Mouse (Mus musculus): Measurements from ENCODE around the gene Cadm1.

The Cadm1 gene

GRCm38 (mm10) chr9:47529602-47530450 lies at the start of gene Cadm1:
Gene Cadm1 (plus strand): TSS chr9:47530173.
- DNase-seq: peak; percentile 99

GRCm38 (mm10) chr9:47484506-47484905 lies 45.5 kb upstream of the Cadm1 start:
- DNase-seq: no peak

DNA sequence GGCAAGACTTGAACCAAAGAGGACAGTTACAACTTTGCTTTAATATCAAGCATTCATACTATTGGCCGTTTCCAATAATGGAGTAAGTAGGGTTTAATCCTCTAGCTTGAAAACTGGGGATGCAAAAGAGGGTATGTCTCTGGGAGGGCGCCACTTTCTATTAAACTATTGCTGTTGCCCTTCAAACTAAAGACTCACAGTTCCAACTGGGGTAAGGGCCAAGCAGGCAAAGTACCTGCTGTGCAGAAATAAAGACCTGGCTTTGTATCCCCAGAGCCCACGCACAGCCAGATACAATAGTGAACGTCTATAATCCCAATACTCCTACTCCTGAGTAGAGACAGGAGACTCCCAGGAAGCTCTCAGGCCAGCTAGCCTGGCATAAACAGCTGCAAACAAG lies 44.8 kb upstream of the Cadm1 start:
- no peak for DNase-seq

GRCm38 (mm10) chr9:47499761-47500160 lies 30.2 kb upstream of the Cadm1 start:
- peak; percentile 45 for DNase-seq

GRCm38 (mm10) chr9:47505956-47506355 lies 24.0 kb upstream of the Cadm1 start:
- DNase-seq: no peak

- DNase-seq: no peak
These were observed 23.1 kb upstream of the Cadm1 start for GRCm38 (mm10) chr9:47506876-47507275.

DNA sequence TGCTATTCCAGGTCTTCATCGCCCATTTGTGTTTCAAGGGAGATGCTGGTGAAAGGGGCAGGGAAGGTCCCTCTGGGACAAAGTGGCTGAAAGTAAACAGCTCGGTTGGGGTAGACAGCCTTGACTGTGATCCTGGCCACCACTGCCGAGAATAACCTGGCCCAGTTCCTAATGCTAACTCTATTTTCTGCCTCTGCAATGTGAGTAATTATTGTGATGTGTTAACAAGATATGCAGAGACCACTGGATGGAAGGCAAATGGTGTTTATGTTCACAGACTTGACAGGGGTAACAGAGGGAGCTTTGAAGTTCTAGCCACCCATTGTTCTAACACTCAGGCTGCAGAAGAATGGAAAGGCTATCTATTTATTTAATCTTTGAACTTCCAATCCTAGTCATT lies 21.9 kb upstream of the Cadm1 start:
- DNase-seq: no peak

- no peak for DNase-seq
These were observed 17.5 kb upstream of the Cadm1 start for GRCm38 (mm10) chr9:47512521-47512920.

- no peak for DNase-seq
These were observed 15.7 kb upstream of the Cadm1 start for GRCm38 (mm10) chr9:47514318-47514717.

GRCm38 (mm10) chr9:47516238-47516637 lies 13.7 kb upstream of the Cadm1 start:
- no peak for DNase-seq

DNA sequence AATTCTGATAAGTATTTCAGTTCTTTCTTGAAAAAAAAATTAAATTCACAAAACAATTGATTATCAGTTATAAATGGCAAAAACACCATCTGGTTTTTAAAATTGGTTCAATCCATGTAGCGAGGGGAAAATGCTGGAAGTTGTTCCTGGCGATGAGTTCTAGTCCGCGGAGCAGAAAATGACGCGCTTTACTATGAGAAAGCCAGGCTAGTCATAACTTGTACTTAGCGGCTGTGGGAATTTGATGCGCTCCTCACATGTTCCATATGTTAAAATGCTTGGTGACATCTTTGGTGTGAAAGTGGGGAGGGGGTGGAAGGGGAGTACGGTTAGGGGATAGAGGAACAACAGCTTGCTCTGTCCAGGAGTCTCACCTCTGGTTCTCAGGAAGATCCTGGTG lies 2.7 kb upstream of the Cadm1 start:
- DNase-seq: no peak

DNA sequence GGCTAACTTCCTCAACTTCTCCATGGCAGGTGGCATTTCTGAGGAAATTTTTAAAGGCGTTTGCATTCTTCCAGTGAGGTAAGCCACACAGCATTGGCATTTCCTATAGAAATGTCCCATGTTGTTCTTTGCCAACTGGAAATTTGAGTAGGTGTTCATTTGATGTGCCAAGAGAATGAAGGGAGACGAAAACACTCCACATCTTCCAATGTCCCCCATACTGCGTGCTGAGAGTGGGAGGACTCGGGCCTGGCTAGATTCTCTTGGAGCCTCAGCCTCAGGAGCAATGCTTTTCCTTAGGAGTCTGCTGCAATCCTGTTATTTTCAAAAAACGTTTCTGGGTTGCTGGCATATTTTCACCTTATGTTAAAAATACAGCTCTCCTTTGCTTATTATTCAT lies 2.2 kb upstream of the Cadm1 start:
- no peak for DNase-seq

GRCm38 (mm10) chr9:47529182-47529581 lies 791 bp upstream of the Cadm1 start:
- no peak for DNase-seq

DNA sequence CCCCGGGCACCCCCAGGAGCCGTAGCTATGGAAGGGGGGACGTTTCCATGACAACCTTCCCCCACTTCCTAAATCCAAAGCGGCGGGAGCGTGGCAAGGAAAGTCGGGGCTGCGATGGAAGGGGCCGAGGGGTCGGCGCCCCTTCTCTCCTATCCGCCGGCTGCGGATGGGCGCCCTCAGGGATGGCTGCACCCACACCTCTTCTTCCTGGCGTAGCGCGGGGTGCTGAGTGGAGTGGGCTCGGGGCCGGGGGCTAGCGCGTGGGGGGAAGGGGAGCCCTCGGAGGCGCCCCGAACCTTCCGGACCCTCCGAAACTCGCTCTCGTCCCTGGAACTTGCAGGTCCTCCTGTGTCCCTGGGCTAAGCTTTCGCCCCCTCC lies 560 bp downstream of the Cadm1 start:
- no peak for DNase-seq

DNA sequence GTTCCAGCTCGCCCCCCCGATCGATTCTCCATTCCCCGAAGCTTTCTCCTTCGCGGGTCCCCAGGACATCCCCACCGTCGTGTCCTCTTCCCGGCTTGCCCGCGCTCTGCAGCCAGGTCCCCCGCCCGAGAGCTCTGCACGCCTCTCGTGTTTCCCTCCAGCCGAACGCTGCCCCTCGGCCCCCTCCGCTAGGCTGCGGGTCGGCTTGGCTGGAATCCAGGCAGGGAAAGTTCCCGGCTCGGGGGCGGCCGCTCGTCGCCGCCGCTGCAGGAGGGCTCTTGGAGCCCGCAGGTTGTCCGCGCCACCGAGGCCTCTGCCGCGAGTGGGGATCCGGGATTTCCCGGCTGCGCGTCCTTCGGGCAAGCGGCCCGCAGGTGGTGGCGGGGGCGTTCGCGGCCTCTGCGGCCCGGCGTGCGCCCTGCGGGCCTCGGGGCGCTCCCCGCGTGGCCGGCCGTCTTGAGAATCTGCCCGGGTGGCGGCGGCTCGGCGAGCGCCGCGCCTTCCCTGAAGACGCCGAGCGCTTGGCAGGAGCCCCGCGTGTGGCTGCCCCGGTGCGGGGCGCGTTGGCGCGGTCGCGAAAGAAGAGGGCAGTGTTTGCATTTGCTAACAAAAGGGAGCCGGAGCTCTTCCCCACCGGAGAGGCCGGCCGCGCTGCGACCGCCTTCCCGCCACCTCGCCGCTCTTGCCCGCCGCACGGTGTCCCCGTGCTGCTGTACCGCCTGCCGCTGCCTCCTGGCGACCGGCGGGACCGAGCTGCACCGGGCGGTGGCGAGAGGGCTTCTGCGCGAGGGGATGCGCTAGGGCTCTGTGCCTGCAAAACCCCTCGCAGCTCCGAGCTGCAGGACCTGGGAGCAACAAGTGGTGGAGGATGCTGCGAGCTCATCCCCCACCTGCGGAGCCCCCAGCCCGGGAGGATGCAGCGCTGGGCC lies 1.2 kb downstream of the Cadm1 start:
- DNase-seq: peak; percentile 86

DNA sequence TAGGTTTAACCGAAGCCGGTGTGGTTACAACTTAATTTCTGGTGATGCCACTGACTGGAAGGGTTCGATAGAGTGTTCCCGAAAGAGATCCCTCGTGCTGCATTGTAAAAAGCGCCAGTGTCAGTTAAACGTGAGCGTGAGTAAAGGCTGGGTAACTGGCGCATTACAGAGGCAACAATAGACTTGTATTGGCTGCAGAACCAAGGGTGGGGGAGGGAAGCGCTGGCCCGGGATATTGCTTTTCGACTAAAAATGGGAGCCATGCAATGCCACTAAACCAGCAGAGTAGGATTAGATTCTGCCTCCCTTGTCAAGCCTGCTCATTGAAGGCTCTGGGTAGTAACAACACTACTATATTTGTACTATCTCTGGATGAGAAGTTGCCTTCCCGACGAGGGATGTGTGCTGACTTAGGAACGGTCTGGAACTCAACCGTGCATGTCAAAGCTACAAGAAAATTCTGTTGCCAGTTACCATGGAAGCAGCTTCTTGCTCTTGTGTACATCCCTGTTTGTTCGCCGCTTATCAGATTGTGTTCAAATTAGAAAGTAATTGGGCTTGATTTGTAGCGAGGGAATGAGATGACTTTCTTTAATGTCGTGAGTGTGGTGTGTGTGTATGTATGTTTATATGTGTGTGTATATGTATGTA lies 2.4 kb downstream of the Cadm1 start:
- DNase-seq: peak; percentile 47

- DNase-seq: no peak
These were observed 3.5 kb downstream of the Cadm1 start for GRCm38 (mm10) chr9:47533461-47533860.

DNA sequence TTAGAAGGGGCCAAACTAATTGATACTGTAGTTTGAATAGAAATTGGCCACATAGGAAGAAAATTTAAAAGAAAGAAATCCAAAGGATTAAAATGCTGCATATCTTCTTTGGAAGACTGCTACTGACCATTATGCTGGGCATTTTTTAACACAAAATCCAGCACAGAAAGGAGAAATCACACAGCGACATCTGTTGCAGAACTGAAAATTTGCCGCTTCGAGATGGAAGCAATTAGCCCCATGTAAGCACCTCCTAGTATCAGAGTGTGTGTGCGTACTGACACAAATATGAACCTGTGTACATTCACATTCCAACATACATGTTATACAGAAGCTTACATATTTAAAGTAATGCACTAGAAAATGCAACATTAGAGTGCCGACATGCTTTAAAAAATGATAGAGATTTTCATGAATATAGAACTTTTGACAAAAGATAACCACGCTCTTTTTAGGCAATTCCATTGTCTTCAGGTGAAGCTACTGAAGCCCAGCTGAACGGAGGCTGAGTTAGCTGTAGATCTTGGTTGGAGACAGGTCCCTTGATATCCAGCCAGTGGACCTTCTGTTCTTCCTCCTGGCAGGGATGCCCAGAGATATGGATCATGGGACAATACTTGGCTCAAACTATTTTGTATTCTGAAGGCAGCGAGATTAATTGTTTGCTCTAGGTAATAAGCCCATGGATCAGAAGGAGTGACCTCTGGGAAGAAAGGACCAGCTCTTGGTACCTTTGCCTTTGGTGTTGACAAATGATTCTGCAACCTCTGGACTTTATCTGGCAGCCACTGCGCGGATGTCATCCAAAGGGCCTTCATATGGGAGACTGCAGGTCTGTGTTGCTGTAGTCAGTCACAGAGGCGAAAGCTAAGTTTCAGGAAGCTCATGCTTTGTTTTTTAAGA lies 4.9 kb downstream of the Cadm1 start:
- peak; percentile 52 for DNase-seq

DNA sequence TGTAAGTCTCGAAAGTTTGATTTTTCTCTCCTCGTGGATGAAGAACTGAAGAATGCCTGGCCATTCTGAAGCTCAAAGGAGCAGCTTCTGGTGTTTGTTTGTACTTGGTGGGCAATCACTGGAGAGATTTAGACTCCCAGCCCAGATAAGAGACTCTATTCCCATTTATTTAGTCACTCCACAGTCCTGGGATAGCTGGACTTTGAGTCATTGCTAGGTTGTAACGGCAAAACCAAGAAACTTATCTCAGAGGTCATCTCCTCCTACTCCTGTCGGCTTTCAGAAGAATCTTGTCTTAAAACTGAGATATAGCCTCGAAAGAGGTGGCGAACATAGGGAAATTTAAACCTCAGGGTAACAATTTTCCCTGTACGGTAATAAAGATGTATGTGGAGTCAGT lies 15.3 kb downstream of the Cadm1 start:
- no peak for DNase-seq

GRCm38 (mm10) chr9:47545667-47546066 lies 15.7 kb downstream of the Cadm1 start:
- no peak for DNase-seq

GRCm38 (mm10) chr9:47548402-47548801 lies 18.4 kb downstream of the Cadm1 start:
- DNase-seq: no peak

- DNase-seq: no peak
These were observed 18.9 kb downstream of the Cadm1 start for GRCm38 (mm10) chr9:47548916-47549315.

Data from cerebellum, adult 9-11 months (tissue).